Mouse (Mus musculus): ENCODE results near the gene Olfr814. TPM values are rescaled to one million over a fixed set of nuclear protein-coding genes. Genes with fewer than 3 reads are reported as not detected.
"Not testable (repeated sequence)": the region's sequence is repeated elsewhere in the genome, so short reads cannot be mapped to it uniquely, and the experiment has no call there.

Olfr814 gene
- not detected in 2 replicates for polyA plus RNA-seq (2016; fragmentation: Nextera tagmentation; extraction: Ambion mirVana)

DNA sequence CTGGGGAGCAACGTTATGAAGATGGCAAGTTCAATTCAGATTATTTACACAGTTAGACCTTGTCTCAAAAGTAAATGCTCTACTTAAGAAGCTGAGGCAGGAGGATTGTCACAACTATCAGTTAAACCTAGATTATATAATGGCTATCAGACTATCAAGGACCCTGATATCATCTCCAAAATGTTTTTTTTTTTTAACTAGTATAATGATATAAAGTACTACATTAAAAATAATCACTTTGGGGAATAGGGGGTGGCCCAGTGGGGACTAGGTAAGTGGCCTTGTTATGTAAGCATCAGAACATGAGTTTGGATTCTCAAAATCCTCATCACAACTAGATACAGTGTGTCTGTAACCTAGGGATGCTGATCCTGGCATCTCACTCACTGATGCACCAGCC, at the start of gene Olfr814:
Olfr814 (minus strand) TSS at position 101 of the 400 bp plus-strand sequence.
- H3K27me3 ChIP-seq; H3K9me3 ChIP-seq; H3K4me1 ChIP-seq; H3K36me3 ChIP-seq; H3K27ac ChIP-seq; ATAC-seq (ENCODE audit: insufficient number of reproducible peaks, insufficient read depth, low FRiP score, low TSS enrichment); H3K9ac ChIP-seq; H3K4me3 ChIP-seq; H3K4me2 ChIP-seq (replicated peaks): not testable (repeated sequence)
- WGBS = 75% methylated on average over 1 of the region's 1 CpGs

DNA sequence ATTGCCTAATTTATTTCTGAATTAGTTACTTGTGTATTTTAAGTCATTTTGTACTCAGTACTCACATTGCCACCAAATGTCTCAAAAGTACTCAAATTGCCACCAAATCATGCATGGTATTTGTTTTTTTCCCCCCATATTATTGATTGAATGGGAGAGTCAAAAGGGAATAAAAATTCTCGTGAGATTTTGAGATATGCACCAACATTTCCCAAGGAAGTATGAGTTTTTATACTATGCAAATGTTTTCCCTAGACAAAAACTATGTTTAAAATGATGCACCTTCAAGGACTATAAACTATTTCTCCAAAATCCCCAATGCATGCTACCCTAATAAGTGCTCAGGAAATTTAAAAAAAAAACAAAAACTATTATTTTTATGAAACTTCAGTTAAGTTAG, 35.8 kb upstream of the Olfr814 start, which contains the start of gene Olfr816:
Olfr816 (minus strand) TSS at position 101 of the 400 bp plus-strand sequence.
- Histone ChIP-seq H3K36me3 (no peaks in the 10 kb centered on the region), H3K27ac (no peak within 1 kb of the TSS), H3K4me3 (no peak within 1 kb of the TSS), H3K9me3 (no peaks in the 10 kb centered on the region), H3K4me1 (no peaks in the 10 kb centered on the region), H3K27me3 (no peaks in the 10 kb centered on the region), H3K9ac (no peak within 1 kb of the TSS), H3K4me2 (replicated peaks) (no peak within 1 kb of the TSS)
- WGBS = 59% methylated on average over 1 of the region's 1 CpGs
- ATAC-seq (ENCODE audit: insufficient number of reproducible peaks, insufficient read depth, low FRiP score, low TSS enrichment) = no peak

DNA sequence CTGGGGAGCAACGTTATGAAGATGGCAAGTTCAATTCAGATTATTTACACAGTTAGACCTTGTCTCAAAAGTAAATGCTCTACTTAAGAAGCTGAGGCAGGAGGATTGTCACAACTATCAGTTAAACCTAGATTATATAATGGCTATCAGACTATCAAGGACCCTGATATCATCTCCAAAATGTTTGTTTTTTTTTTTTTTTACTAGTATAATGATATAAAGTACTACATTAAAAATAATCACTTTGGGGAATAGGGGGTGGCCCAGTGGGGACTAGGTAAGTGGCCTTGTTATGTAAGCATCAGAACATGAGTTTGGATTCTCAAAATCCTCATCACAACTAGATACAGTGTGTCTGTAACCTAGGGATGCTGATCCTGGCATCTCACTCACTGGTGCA, 26.1 kb upstream of the Olfr814 start, which contains the start of gene Olfr815:
Olfr815 (minus strand) TSS at position 101 of the 400 bp plus-strand sequence.
- H3K27me3 ChIP-seq; H3K4me1 ChIP-seq; H3K4me3 ChIP-seq; H3K36me3 ChIP-seq; H3K9me3 ChIP-seq; ATAC-seq (ENCODE audit: insufficient number of reproducible peaks, insufficient read depth, low FRiP score, low TSS enrichment); H3K9ac ChIP-seq; H3K4me2 ChIP-seq (replicated peaks); H3K27ac ChIP-seq: not testable (repeated sequence)
- 59% methylated on average over 1 of the region's 1 CpGs for WGBS

DNA sequence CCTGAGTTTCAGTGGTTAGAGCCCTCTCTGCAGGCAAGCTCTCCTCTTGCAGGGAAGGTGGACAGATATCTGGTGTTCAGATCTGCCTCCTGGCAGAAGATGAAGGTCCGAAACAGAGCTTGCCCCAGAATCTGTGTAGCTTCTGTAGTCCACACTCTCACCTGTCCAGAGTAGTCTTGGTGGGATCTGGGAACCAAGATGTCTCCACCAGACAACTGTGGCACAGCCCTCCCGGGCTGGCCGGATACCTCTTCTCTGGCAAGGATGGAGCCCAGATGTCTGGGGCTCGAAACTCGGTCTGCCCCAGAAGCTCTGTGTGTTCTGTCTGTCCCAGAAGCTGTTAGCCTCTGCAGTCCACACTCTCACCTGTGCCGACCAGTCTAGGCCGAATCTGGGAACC, 6.3 kb upstream of the Olfr814 start:
- Histone ChIP-seq H3K9ac (no peak overlapping the region), H3K36me3 (no peaks in the 10 kb centered on the region), H3K9me3 (no peaks in the 10 kb centered on the region), H3K4me1 (no peaks in the 10 kb centered on the region), H3K27ac (no peak overlapping the region), H3K27me3 (no peaks in the 10 kb centered on the region), H3K4me2 (replicated peaks) (no peak overlapping the region), H3K4me3 (no peak overlapping the region)
- ATAC-seq (ENCODE audit: insufficient number of reproducible peaks, insufficient read depth, low FRiP score, low TSS enrichment) = no peak
- 91% methylated on average over 7 of the region's 7 CpGs for WGBS

DNA sequence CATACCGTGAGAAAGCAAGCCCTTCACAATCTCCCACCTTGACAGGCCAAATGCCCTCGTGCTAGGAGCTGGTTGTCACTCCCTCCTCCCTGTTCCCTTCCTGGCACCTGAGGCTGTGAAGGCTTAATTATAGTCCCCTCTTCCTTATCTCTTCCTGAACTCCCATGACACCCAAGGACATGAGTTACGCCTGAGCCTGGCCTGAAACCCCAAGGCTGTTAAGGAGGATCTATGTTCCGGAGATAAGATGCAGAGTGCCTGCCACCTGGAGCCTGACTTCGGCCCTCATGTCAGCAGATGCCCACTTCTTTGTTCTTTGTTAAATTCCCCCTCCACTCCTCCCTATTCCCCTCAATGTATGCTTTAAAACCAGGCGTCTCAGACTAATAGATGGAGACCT, 5.8 kb upstream of the Olfr814 start:
- WGBS = 82% methylated on average over 6 of the region's 6 CpGs
- H3K27me3 ChIP-seq; H3K4me3 ChIP-seq; H3K27ac ChIP-seq; H3K4me2 ChIP-seq (replicated peaks); H3K9me3 ChIP-seq; H3K4me1 ChIP-seq; H3K36me3 ChIP-seq; ATAC-seq (ENCODE audit: insufficient number of reproducible peaks, insufficient read depth, low FRiP score, low TSS enrichment); H3K9ac ChIP-seq: not testable (repeated sequence)

DNA sequence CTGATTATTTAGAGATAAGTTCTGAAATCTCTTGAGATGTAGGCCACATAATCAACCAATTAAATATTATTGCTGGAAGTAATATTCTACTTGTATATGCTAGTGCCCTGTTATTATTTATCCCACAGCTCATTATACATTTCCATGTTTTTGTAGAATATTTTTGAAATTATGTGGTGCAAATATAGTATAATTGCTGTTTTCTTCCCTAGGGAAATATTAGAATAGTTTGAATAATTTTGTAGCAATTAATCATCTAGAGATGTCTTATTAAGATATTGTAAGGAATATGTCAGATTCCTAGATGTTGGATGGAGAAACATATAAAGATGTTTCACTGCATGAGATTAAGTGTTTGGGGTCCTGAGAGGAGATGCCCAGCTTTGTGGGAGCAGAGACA, 24.6 kb downstream of the Olfr814 start, which contains the start of gene Olfr813:
Olfr813 (plus strand) TSS at position 301 of the 400 bp plus-strand sequence.
- Histone ChIP-seq H3K27me3 (no peaks in the 10 kb centered on the region), H3K27ac (no peak within 1 kb of the TSS)
- ATAC-seq (ENCODE audit: insufficient number of reproducible peaks, insufficient read depth, low FRiP score, low TSS enrichment) = no peak

DNA sequence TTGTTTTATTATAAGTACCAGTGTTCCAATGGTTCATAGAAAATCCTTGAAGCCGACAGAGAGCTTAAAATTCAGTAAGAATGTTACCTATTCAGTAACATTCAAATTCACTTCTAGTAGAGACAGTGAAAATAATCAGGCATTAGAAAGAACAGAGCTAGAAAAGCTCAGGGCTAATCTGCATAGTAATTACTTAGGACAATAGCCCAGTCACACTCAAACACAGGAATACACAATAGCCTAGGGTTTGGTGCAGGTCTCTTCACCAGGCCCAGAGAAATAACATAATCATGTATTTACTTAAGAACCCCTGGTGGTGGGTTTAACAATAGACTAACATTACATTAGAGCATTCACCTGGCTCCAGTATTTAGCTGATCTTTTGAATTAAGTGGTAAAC, 32.3 kb downstream of the Olfr814 start:
- Histone ChIP-seq H3K27me3 (no peaks in the 10 kb centered on the region), H3K36me3 (no peaks in the 10 kb centered on the region), H3K9ac (no peak overlapping the region), H3K4me2 (replicated peaks) (no peak overlapping the region), H3K9me3 (no peaks in the 10 kb centered on the region), H3K4me1 (no peaks in the 10 kb centered on the region), H3K27ac (no peak overlapping the region), H3K4me3 (no peak overlapping the region)
- WGBS = 66% methylated on average over 1 of the region's 1 CpGs
- ATAC-seq (ENCODE audit: insufficient number of reproducible peaks, insufficient read depth, low FRiP score, low TSS enrichment) = no peak

More for the DNA sequence above, 24.6 kb downstream of the Olfr814 start, which contains the start of gene Olfr813:
- Histone ChIP-seq H3K4me2 (replicated peaks) (no peak within 1 kb of the TSS), H3K9ac (no peak within 1 kb of the TSS), H3K4me1 (no peaks in the 10 kb centered on the region), H3K9me3 (no peaks in the 10 kb centered on the region), H3K36me3 (no peaks in the 10 kb centered on the region), H3K4me3 (no peak within 1 kb of the TSS)

DNA sequence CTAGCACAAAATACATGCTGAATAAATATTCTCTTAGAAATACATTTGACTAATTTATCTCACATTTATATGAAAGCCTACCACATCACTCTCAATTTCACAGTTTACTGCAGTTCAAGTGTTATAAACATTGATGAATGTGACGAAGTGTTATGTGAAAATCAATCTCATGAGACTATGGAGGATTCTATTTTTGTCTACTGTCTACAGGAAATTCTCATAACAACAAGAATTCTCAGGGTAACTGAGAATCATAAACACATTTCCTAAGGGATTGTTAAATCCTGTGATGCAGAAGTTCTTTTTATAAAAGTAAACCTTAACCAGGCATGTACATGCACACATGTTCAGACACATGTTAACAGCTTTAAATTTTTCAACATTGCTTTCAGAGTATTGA, 33.7 kb downstream of the Olfr814 start, which contains the start of gene Olfr812:
Olfr812 (minus strand) TSS at position 101 of the 400 bp plus-strand sequence.
- H3K27me3 ChIP-seq = no peaks in the 10 kb centered on the region
- H3K4me2 ChIP-seq (replicated peaks) = no peak within 1 kb of the TSS
- H3K9ac ChIP-seq = no peak within 1 kb of the TSS
- no peak for ATAC-seq (ENCODE audit: insufficient number of reproducible peaks, insufficient read depth, low FRiP score, low TSS enrichment)
- H3K27ac ChIP-seq = no peak within 1 kb of the TSS
- no peaks in the 10 kb centered on the region for H3K36me3 ChIP-seq
- H3K9me3 ChIP-seq = no peaks in the 10 kb centered on the region
- no peaks in the 10 kb centered on the region for H3K4me1 ChIP-seq
- H3K4me3 ChIP-seq = no peak within 1 kb of the TSS
- 59% methylated on average over 1 of the region's 1 CpGs for WGBS

Other genes starting within 250 kb of the Olfr814 start
- gene Olfr799, start 242.4 kb downstream of the Olfr814 start, polyA plus RNA-seq (2016; fragmentation: Nextera tagmentation; extraction: Ambion mirVana) = not detected in 2 replicates
- not detected in 2 replicates for gene Olfr800, start 222.2 kb downstream of the Olfr814 start, polyA plus RNA-seq (2016; fragmentation: Nextera tagmentation; extraction: Ambion mirVana)
- not detected in 2 replicates for gene Olfr801, start 206.0 kb downstream of the Olfr814 start, polyA plus RNA-seq (2016; fragmentation: Nextera tagmentation; extraction: Ambion mirVana)
- not detected in 2 replicates for gene Olfr802, start 191.7 kb downstream of the Olfr814 start, polyA plus RNA-seq (2016; fragmentation: Nextera tagmentation; extraction: Ambion mirVana)
- not detected in 2 replicates for gene Olfr803, start 185.6 kb downstream of the Olfr814 start, polyA plus RNA-seq (2016; fragmentation: Nextera tagmentation; extraction: Ambion mirVana)
- not detected in 2 replicates for gene Olfr804, start 176.6 kb downstream of the Olfr814 start, polyA plus RNA-seq (2016; fragmentation: Nextera tagmentation; extraction: Ambion mirVana)
- not detected in 2 replicates for gene Olfr805, start 150.5 kb downstream of the Olfr814 start, polyA plus RNA-seq (2016; fragmentation: Nextera tagmentation; extraction: Ambion mirVana)
- gene Olfr806, start 137.9 kb downstream of the Olfr814 start, polyA plus RNA-seq (2016; fragmentation: Nextera tagmentation; extraction: Ambion mirVana) = not detected in 2 replicates
- gene Olfr807, start 122.1 kb downstream of the Olfr814 start, polyA plus RNA-seq (2016; fragmentation: Nextera tagmentation; extraction: Ambion mirVana) = not detected in 2 replicates
- gene Olfr808, start 114.4 kb downstream of the Olfr814 start, polyA plus RNA-seq (2016; fragmentation: Nextera tagmentation; extraction: Ambion mirVana) = not detected in 2 replicates
- gene Olfr809, start 105.2 kb downstream of the Olfr814 start, polyA plus RNA-seq (2016; fragmentation: Nextera tagmentation; extraction: Ambion mirVana) = not detected in 2 replicates
- gene Olfr810, start 84.9 kb downstream of the Olfr814 start, polyA plus RNA-seq (2016; fragmentation: Nextera tagmentation; extraction: Ambion mirVana) = not detected in 2 replicates
- gene Olfr811, start 75.5 kb downstream of the Olfr814 start, polyA plus RNA-seq (2016; fragmentation: Nextera tagmentation; extraction: Ambion mirVana) = not detected in 2 replicates
- gene Olfr812, start 33.8 kb downstream of the Olfr814 start, polyA plus RNA-seq (2016; fragmentation: Nextera tagmentation; extraction: Ambion mirVana) = not detected in 2 replicates
- 0.18 TPM in 1 of 2 replicates, not detected in the other for gene Olfr813, start 24.5 kb downstream of the Olfr814 start, polyA plus RNA-seq (2016; fragmentation: Nextera tagmentation; extraction: Ambion mirVana)
- gene Olfr815, start 26.0 kb upstream of the Olfr814 start, polyA plus RNA-seq (2016; fragmentation: Nextera tagmentation; extraction: Ambion mirVana) = not detected in 2 replicates
- not detected in 2 replicates for gene Olfr816, start 35.7 kb upstream of the Olfr814 start, polyA plus RNA-seq (2016; fragmentation: Nextera tagmentation; extraction: Ambion mirVana)
- gene Olfr818, start 69.2 kb upstream of the Olfr814 start, polyA plus RNA-seq (2016; fragmentation: Nextera tagmentation; extraction: Ambion mirVana) = not detected in 2 replicates
- not detected in 2 replicates for gene Olfr819, start 87.4 kb upstream of the Olfr814 start, polyA plus RNA-seq (2016; fragmentation: Nextera tagmentation; extraction: Ambion mirVana)
- not detected in 2 replicates for gene Olfr247, start 96.3 kb upstream of the Olfr814 start, polyA plus RNA-seq (2016; fragmentation: Nextera tagmentation; extraction: Ambion mirVana)
- gene Gm10310, start 105.2 kb upstream of the Olfr814 start, polyA plus RNA-seq (2016; fragmentation: Nextera tagmentation; extraction: Ambion mirVana) = not detected in 2 replicates
- gene Olfr820, start 132.8 kb upstream of the Olfr814 start, polyA plus RNA-seq (2016; fragmentation: Nextera tagmentation; extraction: Ambion mirVana) = not detected in 2 replicates
- not detected in 2 replicates for gene Olfr821, start 150.5 kb upstream of the Olfr814 start, polyA plus RNA-seq (2016; fragmentation: Nextera tagmentation; extraction: Ambion mirVana)
- gene Olfr822, start 191.4 kb upstream of the Olfr814 start, polyA plus RNA-seq (2016; fragmentation: Nextera tagmentation; extraction: Ambion mirVana) = not detected in 2 replicates
- not detected in 2 replicates for gene Olfr823, start 235.5 kb upstream of the Olfr814 start, polyA plus RNA-seq (2016; fragmentation: Nextera tagmentation; extraction: Ambion mirVana)